Mouse (Mus musculus): ENCODE data around the gene 1700019N19Rik. TPM values are rescaled to one million over a fixed set of nuclear protein-coding genes. Genes with fewer than 3 reads are reported as not detected.
A peak's percentile ranks its signal among the peaks of the same experiment; 100 is the strongest.

Gene 1700019N19Rik
- total RNA-seq, 1 experiment = 0.27 TPM

DNA sequence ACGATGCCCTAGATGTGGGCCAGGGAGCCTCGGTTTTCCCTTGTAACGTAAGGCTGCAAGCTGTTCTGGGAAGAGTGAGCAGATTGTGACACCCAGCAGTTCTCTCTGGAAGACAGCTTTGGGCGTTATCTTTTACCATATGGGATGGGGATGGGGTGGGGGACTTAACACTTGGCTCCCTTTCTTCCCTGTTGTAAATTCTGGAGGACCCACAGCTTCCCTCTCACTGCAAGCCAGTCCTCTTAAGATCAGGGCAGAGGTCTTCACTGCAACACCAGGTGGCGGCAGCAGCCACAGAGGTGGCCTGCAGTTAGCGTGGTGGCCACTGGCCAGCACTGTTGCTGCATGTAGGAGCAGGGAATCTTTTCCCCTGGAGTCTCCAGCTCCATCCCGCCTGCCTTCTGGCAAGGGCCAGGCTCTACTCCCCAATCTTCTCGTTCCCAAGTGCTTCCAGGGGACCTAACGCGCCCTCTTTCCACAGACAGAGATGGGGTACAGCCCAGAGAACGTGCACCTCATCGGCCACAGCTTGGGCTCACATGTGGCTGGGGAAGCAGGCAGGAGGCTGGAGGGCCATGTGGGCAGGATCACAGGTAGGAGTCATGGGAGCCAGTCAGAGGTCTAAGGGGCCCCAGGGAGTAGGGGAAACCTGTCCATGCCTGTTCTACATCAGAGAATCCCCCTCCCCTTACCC, 31.3 kb downstream of the 1700019N19Rik start:
- H3K27ac ChIP-seq (ENCODE audit: insufficient read depth, low read depth, low read length, poor library complexity, severe bottlenecking) = no peak overlapping the region
- H3K4me1 ChIP-seq (ENCODE audit: control insufficient read depth in 2 of 2, insufficient read depth in 2 of 2, low read length in 2 of 2, poor library complexity in 1 of 2) = no peaks in the 10 kb centered on the region; a peak in 1 of 4 replicates

GRCm38 (mm10) chr19:58762316-58762715, 31.9 kb downstream of the 1700019N19Rik start:
- Histone ChIP-seq H3K4me3 (ENCODE audit: insufficient read depth in 1 of 2, low read depth in 1 of 2, low read length in 2 of 2, poor library complexity in 1 of 2, severe bottlenecking in 1 of 2) (peak overlapping the region in 1 of 2 experiments; percentile 39; a peak in 2 of 4 replicates), H3K36me3 (ENCODE audit: control insufficient read depth, insufficient read depth, low read length, poor library complexity, severe bottlenecking) (no peaks in the 10 kb centered on the region), H3K4me1 (ENCODE audit: control insufficient read depth in 2 of 2, insufficient read depth in 2 of 2, low read length in 2 of 2, poor library complexity in 1 of 2) (no peaks in the 10 kb centered on the region; a peak in 1 of 4 replicates), H3K9me3 (ENCODE audit: control insufficient read depth, insufficient read depth, low read depth, low read length) (no peaks in the 10 kb centered on the region), H3K27ac (ENCODE audit: insufficient read depth, low read depth, low read length, poor library complexity, severe bottlenecking) (no peak overlapping the region), H3K9ac (ENCODE audit: insufficient read depth, low read depth, low read length, poor library complexity, severe bottlenecking) (no peak overlapping the region)
- peak; percentile 51 for DNase-seq (ENCODE audit: low read depth, low spot score)
- TF ChIP-seq ZNF384 (IDR thresholded peaks at IDR 0.05; ENCODE audit: low read depth, low read length) (no peak), HCFC1 (IDR thresholded peaks at IDR 0.05; ENCODE audit: borderline replicate concordance, insufficient read depth, low read length) (no peak), ZC3H11A (IDR thresholded peaks at IDR 0.05; ENCODE audit: borderline replicate concordance, low read depth, low read length) (no peak), MAFK (IDR thresholded peaks at IDR 0.05; ENCODE audit: insufficient read depth, low read depth, low read length) (no peak), CHD2 (IDR thresholded peaks at IDR 0.05; ENCODE audit: low read depth, low read length) (no peak)
- in situ Hi-C loops (cut with MboI; ENCODE audit: low sequenced_read_pairs in 2 of 2, unreplicated experiment in 2 of 2) = no loop called here

More for the DNA sequence above, 31.3 kb downstream of the 1700019N19Rik start:
- H3K36me3 ChIP-seq (ENCODE audit: control insufficient read depth, insufficient read depth, low read length, poor library complexity, severe bottlenecking) = no peaks in the 10 kb centered on the region
- no peak overlapping the region for H3K9ac ChIP-seq (ENCODE audit: insufficient read depth, low read depth, low read length, poor library complexity, severe bottlenecking)
- in situ Hi-C loops (cut with MboI; ENCODE audit: low sequenced_read_pairs in 2 of 2, unreplicated experiment in 2 of 2) = no loop called here
- DNase-seq (ENCODE audit: low read depth, low spot score) = no peak
- H3K9me3 ChIP-seq (ENCODE audit: control insufficient read depth, insufficient read depth, low read depth, low read length) = no peaks in the 10 kb centered on the region
- no peak for TF ChIP-seq CHD2 (IDR thresholded peaks at IDR 0.05; ENCODE audit: low read depth, low read length)
- no peak for TF ChIP-seq HCFC1 (IDR thresholded peaks at IDR 0.05; ENCODE audit: borderline replicate concordance, insufficient read depth, low read length)
- peak; percentile 79; the same call in 1 of the 2 replicates for TF ChIP-seq ZC3H11A (IDR thresholded peaks at IDR 0.05; ENCODE audit: borderline replicate concordance, low read depth, low read length)
- TF ChIP-seq MAFK (IDR thresholded peaks at IDR 0.05; ENCODE audit: insufficient read depth, low read depth, low read length) = no peak
- no peak for TF ChIP-seq ZNF384 (IDR thresholded peaks at IDR 0.05; ENCODE audit: low read depth, low read length)
- peak overlapping the region in 1 of 2 experiments; percentile 39; a peak in 2 of 4 replicates for H3K4me3 ChIP-seq (ENCODE audit: insufficient read depth in 1 of 2, low read depth in 1 of 2, low read length in 2 of 2, poor library complexity in 1 of 2, severe bottlenecking in 1 of 2)

DNA sequence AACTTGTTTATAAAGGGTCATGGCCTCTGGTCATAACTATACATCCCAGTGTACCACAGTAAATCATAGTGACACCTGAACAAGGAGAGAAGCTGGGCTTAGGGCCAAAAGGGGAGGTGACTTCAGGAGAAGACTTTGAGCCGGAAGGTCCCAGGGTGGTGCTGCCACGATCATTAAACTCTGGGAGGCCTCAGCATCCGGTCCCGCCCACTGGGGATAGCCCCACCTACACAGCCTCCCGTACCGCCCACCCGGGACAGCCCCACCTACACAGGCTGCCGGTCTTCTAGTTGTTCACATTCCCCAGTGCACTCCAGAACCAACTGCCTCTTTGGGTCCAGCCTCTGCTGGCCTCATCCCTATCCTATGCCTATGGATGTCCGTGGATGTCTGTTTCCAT, 34.8 kb downstream of the 1700019N19Rik start, which contains the start of gene Pnliprp2:
Gene Pnliprp2 (plus strand): TSS at position 297 of the 400 bp plus-strand sequence.
- no peaks in the 10 kb centered on the region; a peak in 1 of 4 replicates for H3K4me1 ChIP-seq (ENCODE audit: control insufficient read depth in 2 of 2, insufficient read depth in 2 of 2, low read length in 2 of 2, poor library complexity in 1 of 2)
- H3K9ac ChIP-seq (ENCODE audit: insufficient read depth, low read depth, low read length, poor library complexity, severe bottlenecking) = no peak within 1 kb of the TSS
- no peaks in the 10 kb centered on the region for H3K36me3 ChIP-seq (ENCODE audit: control insufficient read depth, insufficient read depth, low read length, poor library complexity, severe bottlenecking)
- in situ Hi-C loops (cut with MboI; ENCODE audit: low sequenced_read_pairs in 2 of 2, unreplicated experiment in 2 of 2) = no loop called here
- H3K27ac ChIP-seq (ENCODE audit: insufficient read depth, low read depth, low read length, poor library complexity, severe bottlenecking) = no peak within 1 kb of the TSS
- no peak for TF ChIP-seq MAFK (IDR thresholded peaks at IDR 0.05; ENCODE audit: insufficient read depth, low read depth, low read length)
- no peak for TF ChIP-seq CHD2 (IDR thresholded peaks at IDR 0.05; ENCODE audit: low read depth, low read length)
- TF ChIP-seq ZNF384 (IDR thresholded peaks at IDR 0.05; ENCODE audit: low read depth, low read length) = no peak
- no peak for TF ChIP-seq HCFC1 (IDR thresholded peaks at IDR 0.05; ENCODE audit: borderline replicate concordance, insufficient read depth, low read length)
- no peak for TF ChIP-seq ZC3H11A (IDR thresholded peaks at IDR 0.05; ENCODE audit: borderline replicate concordance, low read depth, low read length)
- no peaks in the 10 kb centered on the region for H3K9me3 ChIP-seq (ENCODE audit: control insufficient read depth, insufficient read depth, low read depth, low read length)
- peak; percentile 16 for DNase-seq (ENCODE audit: low read depth, low spot score)
- H3K4me3 ChIP-seq (ENCODE audit: insufficient read depth in 1 of 2, low read depth in 1 of 2, low read length in 2 of 2, poor library complexity in 1 of 2, severe bottlenecking in 1 of 2) = no peak within 1 kb of the TSS

DNA sequence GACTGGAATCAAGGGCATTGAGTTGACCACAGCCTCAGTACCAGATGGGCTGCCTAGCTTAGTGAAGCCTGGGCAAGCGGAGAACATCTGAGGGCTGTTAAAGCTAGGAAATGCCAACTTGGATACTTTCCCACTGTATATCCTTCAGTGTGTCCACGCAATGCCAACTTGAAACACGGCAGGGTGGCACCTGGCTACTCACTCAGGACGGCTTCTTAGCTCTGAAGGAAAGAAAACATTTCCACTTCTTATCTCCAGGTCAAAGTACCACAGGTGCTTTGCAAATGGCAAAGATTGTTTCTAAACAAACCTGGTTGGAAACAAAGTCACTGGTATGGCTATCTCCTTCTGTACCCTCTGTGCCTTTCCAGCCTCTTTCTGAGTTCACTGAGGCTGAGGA, 35.4 kb downstream of the 1700019N19Rik start:
- DNase-seq (ENCODE audit: low read depth, low spot score) = no peak
- Histone ChIP-seq H3K9me3 (ENCODE audit: control insufficient read depth, insufficient read depth, low read depth, low read length) (no peaks in the 10 kb centered on the region), H3K4me1 (ENCODE audit: control insufficient read depth in 2 of 2, insufficient read depth in 2 of 2, low read length in 2 of 2, poor library complexity in 1 of 2) (no peaks in the 10 kb centered on the region; a peak in 1 of 4 replicates), H3K27ac (ENCODE audit: insufficient read depth, low read depth, low read length, poor library complexity, severe bottlenecking) (no peak overlapping the region), H3K4me3 (ENCODE audit: insufficient read depth in 1 of 2, low read depth in 1 of 2, low read length in 2 of 2, poor library complexity in 1 of 2, severe bottlenecking in 1 of 2) (no peak overlapping the region), H3K9ac (ENCODE audit: insufficient read depth, low read depth, low read length, poor library complexity, severe bottlenecking) (no peak overlapping the region), H3K36me3 (ENCODE audit: control insufficient read depth, insufficient read depth, low read length, poor library complexity, severe bottlenecking) (no peaks in the 10 kb centered on the region)
- in situ Hi-C loops (cut with MboI; ENCODE audit: low sequenced_read_pairs in 2 of 2, unreplicated experiment in 2 of 2) = no loop called here
- no peak for TF ChIP-seq MAFK (IDR thresholded peaks at IDR 0.05; ENCODE audit: insufficient read depth, low read depth, low read length)
- no peak for TF ChIP-seq CHD2 (IDR thresholded peaks at IDR 0.05; ENCODE audit: low read depth, low read length)
- no peak for TF ChIP-seq ZC3H11A (IDR thresholded peaks at IDR 0.05; ENCODE audit: borderline replicate concordance, low read depth, low read length)
- no peak for TF ChIP-seq ZNF384 (IDR thresholded peaks at IDR 0.05; ENCODE audit: low read depth, low read length)
- no peak for TF ChIP-seq HCFC1 (IDR thresholded peaks at IDR 0.05; ENCODE audit: borderline replicate concordance, insufficient read depth, low read length)

Data from ES-E14 (cell line).